Mouse (Mus musculus): Measurements from ENCODE around the gene Mymx. TPM values are rescaled to one million over a fixed set of nuclear protein-coding genes. Genes with fewer than 3 reads are reported as not detected.

The Mymx gene
- total and polyA plus RNA-seq, 3 experiments, result not detected

- Histone ChIP-seq H3K27ac (ENCODE audit: insufficient read depth, low read depth) (no peak overlapping the region), H3K79me2 (replicated peaks; ENCODE audit: control insufficient read depth, extremely low read depth, insufficient read depth, poor library complexity, severe bottlenecking) (0 out of 2 replicates have a peak, but pooled peaks cover 3% of the 10 kb centered on the region), H3K4me3 (replicated peaks in 1 of 3; ENCODE audit: low read depth in 2 of 3, low read length in 2 of 3, poor library complexity in 1 of 3) (no peak overlapping the region), H3K9ac (ENCODE audit: insufficient read depth, low read depth) (no peak overlapping the region), H3K4me2 (ENCODE audit: insufficient read depth, low read depth, poor library complexity, severe bottlenecking) (no peak overlapping the region), H3K9me3 (replicated peaks; ENCODE audit: low read length) (no peaks in the 10 kb centered on the region), H3K4me1 (ENCODE audit: control insufficient read depth in 1 of 2, insufficient read depth in 2 of 2) (peaks cover 22 to 55% of the 10 kb centered on the region in 2 experiments), H3K27me3 (replicated peaks) (peaks cover 1% of the 10 kb centered on the region), H3K36me3 (replicated peaks in 1 of 2; ENCODE audit: control insufficient read depth in 1 of 2, insufficient read depth in 1 of 2, low read length in 1 of 2) (peaks cover 0 to 2% of the 10 kb centered on the region in 2 experiments)
- dilution Hi-C loops (cut with MboI; ENCODE audit: extremely low pct_ligation_motif_present, extremely low pct_unique_long_range_greater_than_20kb, low sequenced_read_pairs) (no loop called here), in situ Hi-C loops (cut with MboI; ENCODE audit: low pct_ligation_motif_present, low pct_unique_long_range_greater_than_20kb, low sequenced_read_pairs) (no loop called here)
- TF ChIP-seq CTCF (conservative IDR thresholded peaks at IDR 0.05 in 1 of 2, IDR thresholded peaks at IDR 0.05 in 1 of 2; ENCODE audit: low read depth in 2 of 2, low read length in 2 of 2) (peak in 1 of 2 experiments; percentile 61; a peak in 2 of 4 replicates), SMC3 (IDR thresholded peaks at IDR 0.05; ENCODE audit: low read depth, low read length) (peak; percentile 28), MAX (IDR thresholded peaks at IDR 0.05; ENCODE audit: low read length) (no peak)
- DNase-seq (ENCODE audit: extremely low read depth), result no peak
Measured at GRCm38 (mm10) chr17:45596631-45597396, 5.1 kb downstream of the Mymx start.

DNA sequence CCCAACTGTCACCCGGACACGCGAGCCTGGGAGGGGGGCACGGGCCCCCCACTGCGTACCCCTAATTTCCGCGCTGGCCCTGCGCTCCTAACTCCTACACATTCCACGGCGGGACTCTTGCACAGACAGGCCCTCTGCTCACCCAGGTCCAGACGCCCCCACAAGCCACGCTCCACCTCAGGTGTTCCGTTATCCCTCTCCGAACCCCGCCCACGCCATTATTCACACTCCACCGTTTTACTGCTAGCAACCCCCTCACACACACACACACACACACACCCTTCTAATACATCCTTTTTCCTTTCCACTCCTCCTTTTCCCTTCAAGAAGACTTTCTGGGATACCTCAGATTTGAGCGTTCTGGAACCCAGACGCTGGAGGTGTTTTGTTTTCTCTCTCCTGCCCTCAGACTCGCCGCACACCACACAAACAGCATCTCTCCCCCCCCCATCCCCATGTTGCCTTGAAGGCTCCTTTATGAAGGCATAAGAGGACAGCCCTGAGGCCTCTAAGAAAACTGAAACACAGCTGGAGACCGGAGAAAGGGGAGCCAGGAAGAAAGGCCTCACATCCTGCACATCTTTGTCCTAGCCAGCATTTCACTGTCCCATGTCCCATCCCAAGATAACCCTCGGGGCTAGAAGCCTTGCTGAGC, 6.0 kb downstream of the Mymx start:
- Histone ChIP-seq H3K4me3 (replicated peaks in 1 of 3; ENCODE audit: low read depth in 2 of 3, low read length in 2 of 3, poor library complexity in 1 of 3) (peak overlapping the region; percentile 13 to 87 (median 63)), H3K36me3 (replicated peaks in 1 of 2; ENCODE audit: control insufficient read depth in 1 of 2, insufficient read depth in 1 of 2, low read length in 1 of 2) (peaks cover 0 to 11% of the 10 kb centered on the region in 2 experiments), H3K79me2 (replicated peaks; ENCODE audit: control insufficient read depth, extremely low read depth, insufficient read depth, poor library complexity, severe bottlenecking) (0 out of 2 replicates have a peak, but pooled peaks cover 3% of the 10 kb centered on the region), H3K9ac (ENCODE audit: insufficient read depth, low read depth) (peak overlapping the region; percentile 23; the same call in 1 of the 2 replicates), H3K4me1 (ENCODE audit: control insufficient read depth in 1 of 2, insufficient read depth in 2 of 2) (peaks cover 22 to 61% of the 10 kb centered on the region in 2 experiments), H3K9me3 (replicated peaks; ENCODE audit: low read length) (no peaks in the 10 kb centered on the region), H3K27me3 (replicated peaks) (no peaks in the 10 kb centered on the region), H3K4me2 (ENCODE audit: insufficient read depth, low read depth, poor library complexity, severe bottlenecking) (peak overlapping the region; percentile 72), H3K27ac (ENCODE audit: insufficient read depth, low read depth) (no peak overlapping the region)
- dilution Hi-C loops (cut with MboI; ENCODE audit: extremely low pct_ligation_motif_present, extremely low pct_unique_long_range_greater_than_20kb, low sequenced_read_pairs) (no loop called here), in situ Hi-C loops (cut with MboI; ENCODE audit: low pct_ligation_motif_present, low pct_unique_long_range_greater_than_20kb, low sequenced_read_pairs) (no loop called here)
- TF ChIP-seq IRF4 (IDR thresholded peaks at IDR 0.05; ENCODE audit: low read depth, low read length), result no peak
- 0 out of 2 replicates have a peak, but pooled peaks have one; percentile 3 for TF ChIP-seq UBTF (IDR thresholded peaks at IDR 0.05; ENCODE audit: low read depth, low read length)
- no peak for TF ChIP-seq TCF12 (IDR thresholded peaks at IDR 0.05; ENCODE audit: low read depth, low read length)
- no peak for TF ChIP-seq CHD2 (IDR thresholded peaks at IDR 0.05; ENCODE audit: low read length)
- DNase-seq (ENCODE audit: extremely low read depth), result no peak

GRCm38 (mm10) chr17:45594881-45595735, 6.8 kb downstream of the Mymx start:
- Histone ChIP-seq H3K4me3 (replicated peaks in 1 of 3; ENCODE audit: low read depth in 2 of 3, low read length in 2 of 3, poor library complexity in 1 of 3) (peak overlapping the region; percentile 63 to 87 (median 75)), H3K27ac (ENCODE audit: insufficient read depth, low read depth) (no peak overlapping the region), H3K4me1 (ENCODE audit: control insufficient read depth in 1 of 2, insufficient read depth in 2 of 2) (peaks cover 22 to 63% of the 10 kb centered on the region in 2 experiments), H3K9me3 (replicated peaks; ENCODE audit: low read length) (no peaks in the 10 kb centered on the region), H3K79me2 (replicated peaks; ENCODE audit: control insufficient read depth, extremely low read depth, insufficient read depth, poor library complexity, severe bottlenecking) (0 out of 2 replicates have a peak, but pooled peaks cover 3% of the 10 kb centered on the region), H3K9ac (ENCODE audit: insufficient read depth, low read depth) (peak overlapping the region; percentile 23), H3K27me3 (replicated peaks) (no peaks in the 10 kb centered on the region), H3K36me3 (replicated peaks in 1 of 2; ENCODE audit: control insufficient read depth in 1 of 2, insufficient read depth in 1 of 2, low read length in 1 of 2) (peaks cover 3 to 18% of the 10 kb centered on the region in 2 experiments), H3K4me2 (ENCODE audit: insufficient read depth, low read depth, poor library complexity, severe bottlenecking) (peak overlapping the region; percentile 72)
- no peak for DNase-seq (ENCODE audit: extremely low read depth)
- dilution Hi-C loops (cut with MboI; ENCODE audit: extremely low pct_ligation_motif_present, extremely low pct_unique_long_range_greater_than_20kb, low sequenced_read_pairs) (no loop called here), in situ Hi-C loops (cut with MboI; ENCODE audit: low pct_ligation_motif_present, low pct_unique_long_range_greater_than_20kb, low sequenced_read_pairs) (no loop called here)
- TF ChIP-seq MAFK (IDR thresholded peaks at IDR 0.05; ENCODE audit: insufficient replicate concordance, low read length), result no peak
- peak; percentile 82 for TF ChIP-seq MYC (IDR thresholded peaks at IDR 0.05; ENCODE audit: low read depth, low read length)
- TF ChIP-seq PAX5 (IDR thresholded peaks at IDR 0.05; ENCODE audit: low read length), result no peak
- TF ChIP-seq TBP (conservative IDR thresholded peaks at IDR 0.05; ENCODE audit: low read depth, low read length), result no peak
- peak; percentile 38; the same call in 1 of the 2 replicates for TF ChIP-seq SIN3A (IDR thresholded peaks at IDR 0.05; ENCODE audit: low read length)
- TF ChIP-seq TCF12 (IDR thresholded peaks at IDR 0.05; ENCODE audit: low read depth, low read length), result no peak
- TF ChIP-seq MAZ (IDR thresholded peaks at IDR 0.05; ENCODE audit: low read depth, low read length), result no peak
- no peak for TF ChIP-seq ZKSCAN1 (IDR thresholded peaks at IDR 0.05; ENCODE audit: borderline replicate concordance, low read depth, low read length)
- peak; percentile 81 for TF ChIP-seq POLR2A (IDR thresholded peaks at IDR 0.05; ENCODE audit: low read depth, low read length)
- 0 out of 2 replicates have a peak, but pooled peaks have one; percentile 51 for TF ChIP-seq UBTF (IDR thresholded peaks at IDR 0.05; ENCODE audit: low read depth, low read length)
- peak; percentile 66 for TF ChIP-seq NELFE (IDR thresholded peaks at IDR 0.05; ENCODE audit: low read depth, low read length)
- 0 out of 2 replicates have a peak, but pooled peaks have one; percentile 6 for TF ChIP-seq ELF1 (IDR thresholded peaks at IDR 0.05; ENCODE audit: low read depth, low read length)
- TF ChIP-seq MAX (IDR thresholded peaks at IDR 0.05; ENCODE audit: low read length), result peak; percentile 84
- TF ChIP-seq MXI1 (IDR thresholded peaks at IDR 0.05; ENCODE audit: low read depth, low read length), result peak; percentile 94
- peak; percentile 93 for TF ChIP-seq BHLHE40 (IDR thresholded peaks at IDR 0.05; ENCODE audit: low read depth, low read length)
- peak; percentile 23; the same call in 1 of the 2 replicates for TF ChIP-seq E2F4 (IDR thresholded peaks at IDR 0.05; ENCODE audit: insufficient replicate concordance, low read depth, low read length)
- TF ChIP-seq POLR2AphosphoS2 (IDR thresholded peaks at IDR 0.05; ENCODE audit: low read depth, low read length), result no peak

Data from CH12.LX (cell line).